In the genomic region with DNA sequence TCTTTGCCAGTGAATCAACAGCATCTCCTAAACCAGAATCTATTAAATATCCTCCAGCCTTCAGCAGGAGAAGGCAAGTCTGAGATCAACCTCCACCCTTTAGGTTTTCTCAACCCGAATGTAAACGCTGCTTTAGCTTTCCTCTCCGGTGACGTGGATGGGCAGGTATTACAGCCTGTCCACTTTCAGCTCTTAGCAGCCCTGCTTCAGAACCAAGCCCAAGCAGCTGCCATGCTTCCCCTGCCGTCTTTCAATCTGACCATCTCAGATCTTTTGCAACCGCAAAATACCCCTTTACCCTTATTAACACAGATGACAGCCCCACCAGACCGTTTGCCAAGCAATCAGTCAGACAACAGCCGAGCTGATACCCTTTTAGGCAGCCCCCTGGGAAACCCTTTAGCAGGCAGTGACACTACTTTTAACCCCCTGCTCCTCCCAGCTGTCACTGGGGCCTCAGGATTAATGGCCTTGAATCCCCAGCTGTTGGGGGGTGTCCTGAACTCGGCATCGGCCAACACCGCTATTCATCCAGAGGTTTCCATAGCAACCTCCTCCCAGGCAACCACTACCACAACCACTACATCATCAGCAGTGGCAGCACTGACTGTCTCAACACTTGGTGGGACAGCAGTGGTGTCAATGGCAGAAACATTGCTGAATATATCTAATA, we compare ENCODE assay signal across 12 mouse cellular contexts.
A peak's percentile ranks its signal among the peaks of the same experiment; 100 is the strongest.
DNase-seq lines count a peak whose midpoint lies in the region; ATAC-seq and TF ChIP-seq lines count a peak whose summit lies in the region.
"Had no signal": no experiment of that assay in that cellular context is flagged by ENCODE, and none has a peak within 500 bp of the region (broad histone marks: within the 10 kb centered on the region; RNA-seq: fewer than 3 reads in every experiment).

No protein-coding gene starts in this region.

- no peak overlapping the region for H3K9ac ChIP-seq in midbrain, embryonic 13.5 days (replicated peaks)
- H3K9ac ChIP-seq: heart, embryonic 15.5 days; kidney, embryonic 15.5 days had no signal

- no peak for TF ChIP-seq CTCF in testis, adult 2 months (IDR thresholded peaks at IDR 0.05; ENCODE audit: control insufficient read depth, insufficient read depth, insufficient replicate concordance, low read depth, low read length)
- TF ChIP-seq CTCF in gastrocnemius, adult 2 months (IDR thresholded peaks at IDR 0.05), result no peak

- H3K4me2 ChIP-seq in midbrain, embryonic 13.5 days (replicated peaks), result peak overlapping the region; percentile 15
- H3K4me2 ChIP-seq: heart, embryonic 15.5 days; kidney, embryonic 15.5 days had no signal

- H3K27ac ChIP-seq in testis, adult 2 months (ENCODE audit: control insufficient read depth, insufficient read depth, low read depth, low read length), result no peak overlapping the region
- peak overlapping the region; percentile 62 for H3K27ac ChIP-seq in hindbrain, embryonic 10.5 days
- peak overlapping the region; percentile 58 for H3K27ac ChIP-seq in midbrain, embryonic 13.5 days
- no peak overlapping the region for H3K27ac ChIP-seq in gastrocnemius, adult 2 months
- H3K27ac ChIP-seq: heart, embryonic 15.5 days; kidney, embryonic 15.5 days had no signal

- WGBS in hindbrain, embryonic 10.5 days, result 19% methylated on average over 11 of the region's 11 CpGs
- 14% methylated on average over 11 of the region's 11 CpGs for WGBS in midbrain, embryonic 13.5 days

- peak overlapping the region; percentile 81 for H3K4me3 ChIP-seq in testis, adult 2 months (ENCODE audit: control insufficient read depth, low read depth, low read length)
- H3K4me3 ChIP-seq in hindbrain, embryonic 10.5 days, result peak overlapping the region; percentile 23; the same call in 1 of the 2 replicates
- H3K4me3 ChIP-seq in midbrain, embryonic 13.5 days (replicated peaks), result no peak overlapping the region; the same call in 1 of the 2 replicates
- H3K4me3 ChIP-seq in gastrocnemius, adult 2 months, result no peak overlapping the region
- H3K4me3 ChIP-seq: erythroblast, embryonic 14.5 days; heart, embryonic 15.5 days; kidney, embryonic 15.5 days had no signal

- peaks cover 2% of the 10 kb centered on the region; the same call in 1 of the 2 replicates for H3K4me1 ChIP-seq in testis, adult 2 months (ENCODE audit: control insufficient read depth, insufficient read depth, low read length)
- H3K4me1 ChIP-seq in hindbrain, embryonic 10.5 days (replicated peaks), result peaks cover 15% of the 10 kb centered on the region
- peaks cover 10% of the 10 kb centered on the region for H3K4me1 ChIP-seq in midbrain, embryonic 13.5 days (replicated peaks)
- H3K4me1 ChIP-seq: heart, embryonic 15.5 days; kidney, embryonic 15.5 days had no signal

- no peak for DNase-seq in testis, postnatal 10 days (ENCODE audit: low spot score)
- peak; percentile 83 for DNase-seq in hindbrain, embryonic 10.5 days (ENCODE audit: low spot score)
- DNase-seq in layer of hippocampus, adult 8-10 months (ENCODE audit: low spot score in 2 of 2), result no peak
- DNase-seq in gastrocnemius, adult 2 months, result no peak
- DNase-seq in thymus, postnatal 25 days, result no peak
- DNase-seq in adrenal gland, postnatal 36 days, result no peak
- DNase-seq: liver had no signal

- no peaks in the 10 kb centered on the region for H3K36me3 ChIP-seq in testis, adult 2 months (ENCODE audit: control insufficient read depth, insufficient read depth, low read length)
- 0 out of 2 replicates have a peak, but pooled peaks cover 3% of the 10 kb centered on the region for H3K36me3 ChIP-seq in hindbrain, embryonic 10.5 days
- peaks cover 3% of the 10 kb centered on the region for H3K36me3 ChIP-seq in midbrain, embryonic 13.5 days
- H3K36me3 ChIP-seq: heart, embryonic 15.5 days; kidney, embryonic 15.5 days had no signal

- intact Hi-C loops in gastrocnemius, adult 2 months (cut with DNase I), result no loop called here

- H3K27me3 ChIP-seq in testis, adult 2 months (ENCODE audit: control insufficient read depth, insufficient read depth, low read length), result no peaks in the 10 kb centered on the region
- no peaks in the 10 kb centered on the region for H3K27me3 ChIP-seq in hindbrain, embryonic 10.5 days (ENCODE audit: insufficient read depth, poor library complexity, severe bottlenecking)
- no peaks in the 10 kb centered on the region for H3K27me3 ChIP-seq in midbrain, embryonic 13.5 days
- H3K27me3 ChIP-seq: heart, embryonic 15.5 days; kidney, embryonic 15.5 days had no signal

- no peak for TF ChIP-seq POLR2A in testis, adult 2 months (IDR thresholded peaks at IDR 0.05; ENCODE audit: control insufficient read depth, low read depth, low read length)

- peak; percentile 94 for ATAC-seq in midbrain, embryonic 13.5 days

- no peaks in the 10 kb centered on the region for H3K9me3 ChIP-seq in hindbrain, embryonic 10.5 days
- no peaks in the 10 kb centered on the region for H3K9me3 ChIP-seq in midbrain, embryonic 13.5 days
- H3K9me3 ChIP-seq: heart, embryonic 15.5 days; kidney, embryonic 15.5 days had no signal

Comparison
In these comparisons a context has a peak if more than half of its experiments do, and no peak if none do; other contexts are left out.
1. H3K27ac ChIP-seq: peak in hindbrain, embryonic 10.5 days (single experiment) and midbrain, embryonic 13.5 days (single experiment); none in testis, adult 2 months (single experiment) and gastrocnemius, adult 2 months (single experiment).
2. H3K4me3 ChIP-seq: peak in testis, adult 2 months (single experiment) and hindbrain, embryonic 10.5 days (single experiment); none in midbrain, embryonic 13.5 days (single experiment) and gastrocnemius, adult 2 months (single experiment).